Mouse (Mus musculus) G1E (cell line): ENCODE measurements around the gene Sesn3. TPM values are rescaled to one million over a fixed set of nuclear protein-coding genes. Genes with fewer than 3 reads are reported as not detected.

Experiments
- ATAC-seq: 2 replicates; pipeline ENCODE4 v1.8.0; 2016; ENCODE audit warnings: mild to moderate bottlenecking; ENCODE audit not compliant: insufficient number of reproducible peaks, poor library complexity, low FRiP score, severe bottlenecking; ENCODE audit errors: extremely low read depth
- DNase-seq: peaks from one replicate; pipeline ENCODE4 v3.0.0; 2012; ENCODE audit warnings: low spot score
- H3K27me3 ChIP-seq: 2 replicates; pipeline ENCODE4 v1.6.1; 2012; ENCODE audit warnings: mild to moderate bottlenecking, low read length, inconsistent platforms; ENCODE audit not compliant: insufficient read depth
- H3K36me3 ChIP-seq: replicated peaks from 2 replicates; pipeline ENCODE3; 2012; ENCODE audit warnings: mild to moderate bottlenecking, inconsistent platforms
- H3K4me1 ChIP-seq: 2 replicates; pipeline ENCODE4 v1.6.1; 2012; ENCODE audit warnings: low read depth, low read length, inconsistent platforms, mixed read lengths; ENCODE audit not compliant: insufficient read depth
- H3K4me3 ChIP-seq: 2 replicates; pipeline ENCODE4 v1.5.1; 2012; ENCODE audit warnings: low read depth, mild to moderate bottlenecking, inconsistent platforms, low read length, moderate library complexity, mixed read lengths
- H3K9me3 ChIP-seq: replicated peaks from 2 replicates; pipeline ENCODE4 v1.6.1; 2012; ENCODE audit warnings: inconsistent platforms
- CTCF ChIP-seq: IDR thresholded peaks from 2 replicates; pipeline ENCODE4 v1.5.1; 2012; ENCODE audit warnings: low read depth, low read length, inconsistent platforms, mixed read lengths
- GATA1 ChIP-seq: IDR thresholded peaks from 2 replicates; pipeline ENCODE4 v1.6.1; 2012; ENCODE audit warnings: borderline replicate concordance, low read length, inconsistent platforms, mixed read lengths
- GATA2 ChIP-seq: IDR thresholded peaks from 2 replicates; pipeline ENCODE4 v1.6.1; 2012; ENCODE audit warnings: low read depth, low read length, inconsistent platforms, borderline replicate concordance
- POLR2AphosphoS5 ChIP-seq: IDR thresholded peaks from 2 replicates; pipeline ENCODE4 v1.6.1; 2012; ENCODE audit warnings: low read depth, low read length, inconsistent platforms; ENCODE audit not compliant: insufficient replicate concordance
- TAL1 ChIP-seq: conservative IDR thresholded peaks from 2 replicates; pipeline ENCODE4 v1.6.1; 2012; ENCODE audit warnings: low read depth, low read length, inconsistent platforms, mixed read lengths
- polyA plus RNA-seq: library from polyadenylated mRNA; stranded (reverse); fragments of >175 nt; gene quantifications from 2 replicates; pipeline ENCODE4 v1.2.3, GENCODE M21; 2012
- total RNA-seq, 2 experiments: library from RNA; stranded (forward) in 1 of 2; stranded (reverse) in 1 of 2; fragments of 200-1000 nt in 1 of 2; fragments of >200 nt in 1 of 2; fragmentation: Nextera tagmentation in 1 of 2; gene quantifications; 2 replicates each; pipeline ENCODE4 v1.2.3; 2014 to 2017

The Sesn3 gene
- total and polyA plus RNA-seq, 3 experiments, result 0.07 to 0.22 TPM; not detected in 1

- no peak overlapping the region for H3K4me3 ChIP-seq
- no peaks in the 10 kb centered on the region for H3K4me1 ChIP-seq
- no peaks in the 10 kb centered on the region for H3K36me3 ChIP-seq
- no peak for DNase-seq
- TF ChIP-seq POLR2AphosphoS5 (no peak), TAL1 (no peak), CTCF (no peak), GATA2 (no peak), GATA1 (no peak)
- no peaks in the 10 kb centered on the region for H3K9me3 ChIP-seq
- no peak for ATAC-seq
- H3K27me3 ChIP-seq, result 0 out of 2 replicates have a peak, but pooled peaks cover 8% of the 10 kb centered on the region
Observed at GRCm38 (mm10) chr9:14245013-14245586, 29.8 kb upstream of the Sesn3 start.

GRCm38 (mm10) chr9:14246016-14246799 lies 28.7 kb upstream of the Sesn3 start:
- TF ChIP-seq GATA2 (no peak), CTCF (no peak), GATA1 (no peak), TAL1 (no peak), POLR2AphosphoS5 (no peak)
- no peaks in the 10 kb centered on the region for H3K9me3 ChIP-seq
- DNase-seq (no peak), ATAC-seq (no peak)
- no peaks in the 10 kb centered on the region for H3K36me3 ChIP-seq
- 0 out of 2 replicates have a peak, but pooled peaks cover 8% of the 10 kb centered on the region for H3K27me3 ChIP-seq
- H3K4me1 ChIP-seq, result no peaks in the 10 kb centered on the region
- H3K4me3 ChIP-seq, result no peak overlapping the region

GRCm38 (mm10) chr9:14247480-14248208 lies 27.2 kb upstream of the Sesn3 start:
- H3K27me3 ChIP-seq, result 0 out of 2 replicates have a peak, but pooled peaks cover 12% of the 10 kb centered on the region
- no peaks in the 10 kb centered on the region for H3K4me1 ChIP-seq
- no peaks in the 10 kb centered on the region for H3K9me3 ChIP-seq
- H3K36me3 ChIP-seq, result no peaks in the 10 kb centered on the region
- no peak for ATAC-seq
- no peak for DNase-seq
- H3K4me3 ChIP-seq, result no peak overlapping the region
- TF ChIP-seq GATA1, result no peak
- no peak for TF ChIP-seq CTCF
- no peak for TF ChIP-seq POLR2AphosphoS5
- TF ChIP-seq GATA2, result no peak
- no peak for TF ChIP-seq TAL1

- Histone ChIP-seq H3K9me3 (no peaks in the 10 kb centered on the region), H3K4me3 (no peak overlapping the region), H3K4me1 (no peaks in the 10 kb centered on the region), H3K36me3 (no peaks in the 10 kb centered on the region), H3K27me3 (0 out of 2 replicates have a peak, but pooled peaks cover 12% of the 10 kb centered on the region)
- ATAC-seq (no peak), DNase-seq (no peak)
- TF ChIP-seq GATA2 (no peak), POLR2AphosphoS5 (no peak), GATA1 (no peak), CTCF (no peak), TAL1 (no peak)
Observed at GRCm38 (mm10) chr9:14248209-14248596, 26.7 kb upstream of the Sesn3 start.

GRCm38 (mm10) chr9:14261150-14261549 lies 13.7 kb upstream of the Sesn3 start:
- Histone ChIP-seq H3K4me1 (no peaks in the 10 kb centered on the region), H3K27me3 (no peaks in the 10 kb centered on the region), H3K4me3 (no peak overlapping the region), H3K9me3 (no peaks in the 10 kb centered on the region), H3K36me3 (no peaks in the 10 kb centered on the region)
- no peak for ATAC-seq
- DNase-seq, result no peak
- TF ChIP-seq CTCF, result no peak
- no peak for TF ChIP-seq POLR2AphosphoS5
- TF ChIP-seq GATA2, result no peak
- no peak for TF ChIP-seq GATA1
- TF ChIP-seq TAL1, result no peak

GRCm38 (mm10) chr9:14262568-14262972 lies 12.3 kb upstream of the Sesn3 start:
- Histone ChIP-seq H3K27me3 (no peaks in the 10 kb centered on the region), H3K9me3 (no peaks in the 10 kb centered on the region), H3K4me1 (no peaks in the 10 kb centered on the region), H3K36me3 (no peaks in the 10 kb centered on the region), H3K4me3 (no peak overlapping the region)
- no peak for ATAC-seq
- TF ChIP-seq CTCF (no peak), GATA2 (no peak), GATA1 (no peak), TAL1 (no peak), POLR2AphosphoS5 (no peak)
- no peak for DNase-seq
